Comparison of ENCODE assay signal across 7 mouse cellular contexts in the genomic region with DNA sequence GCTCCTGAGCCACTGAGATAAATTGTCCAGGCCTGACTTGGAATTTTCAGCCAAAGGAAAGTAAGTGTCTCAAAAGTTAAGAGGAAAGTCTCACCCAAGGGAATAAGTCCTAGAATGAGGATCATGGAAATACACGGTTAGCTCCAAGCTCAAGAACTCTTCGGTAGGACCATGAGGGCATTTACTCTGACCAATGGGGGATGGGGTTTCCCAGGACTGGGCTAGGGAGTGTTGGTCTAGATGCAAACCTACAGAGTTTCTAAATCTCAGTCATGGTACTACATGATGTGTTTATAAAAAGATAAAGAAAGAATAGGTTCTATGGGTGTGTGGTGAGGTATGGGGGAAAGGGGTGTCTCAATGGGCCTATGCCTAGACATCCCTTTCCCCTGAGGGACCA. TPM values are rescaled to one million over a fixed set of nuclear protein-coding genes. Genes with fewer than 3 reads are reported as not detected.
DNase-seq lines count a peak whose midpoint lies in the region; ATAC-seq and TF ChIP-seq lines count a peak whose summit lies in the region.
"Not testable (repeated sequence)": the region's sequence is repeated elsewhere in the genome, so short reads cannot be mapped to it uniquely, and the experiment has no call there.

No protein-coding gene starts in this region.

- not testable (repeated sequence) for DNase-seq in hindbrain, embryonic 11.5 days (ENCODE audit: low spot score); limb, embryonic 11.5 days (ENCODE audit: low spot score); liver, postnatal 0 days

- not testable (repeated sequence) for H3K4me2 ChIP-seq in forebrain, embryonic 12.5 days; hindbrain, embryonic 11.5 days (replicated peaks; ENCODE audit: low read depth, low read length); intestine, embryonic 15.5 days (replicated peaks); limb, embryonic 11.5 days (ENCODE audit: low read depth, severe bottlenecking); liver, postnatal 0 days (ENCODE audit: low read depth, low read length); midbrain, embryonic 13.5 days (replicated peaks); stomach, embryonic 14.5 days (replicated peaks; ENCODE audit: low read depth, low read length)

- not testable (repeated sequence) for H3K9ac ChIP-seq in forebrain, embryonic 12.5 days; hindbrain, embryonic 11.5 days (ENCODE audit: low read depth, low read length); intestine, embryonic 15.5 days; limb, embryonic 11.5 days (ENCODE audit: low read length); liver, postnatal 0 days (replicated peaks); midbrain, embryonic 13.5 days (replicated peaks); stomach, embryonic 14.5 days (replicated peaks; ENCODE audit: low read depth, low read length)

- not testable (repeated sequence) for H3K4me3 ChIP-seq in forebrain, embryonic 12.5 days (replicated peaks); hindbrain, embryonic 11.5 days (ENCODE audit: low read depth, low read length); intestine, embryonic 15.5 days (replicated peaks); limb, embryonic 11.5 days (ENCODE audit: low read depth, low read length); liver, postnatal 0 days (ENCODE audit: low read depth, low read length); midbrain, embryonic 13.5 days (replicated peaks); stomach, embryonic 14.5 days (ENCODE audit: low read depth, low read length)

- not testable (repeated sequence) for TF ChIP-seq EP300 in liver, postnatal 0 days (IDR thresholded peaks at IDR 0.05; ENCODE audit: low read depth)

- WGBS in forebrain, embryonic 12.5 days = no CpG with 5 or more reads among the region's 2 CpGs
- no CpG with 5 or more reads among the region's 2 CpGs for WGBS in hindbrain, embryonic 11.5 days
- WGBS in intestine, embryonic 15.5 days = no CpG with 5 or more reads among the region's 2 CpGs
- WGBS in limb, embryonic 11.5 days = no CpG with 5 or more reads among the region's 2 CpGs
- WGBS in liver, postnatal 0 days (ENCODE audit: insufficient replicate concordance) = no CpG with 5 or more reads among the region's 2 CpGs
- no CpG with 5 or more reads among the region's 2 CpGs for WGBS in midbrain, embryonic 13.5 days
- no CpG with 5 or more reads among the region's 2 CpGs for WGBS in stomach, embryonic 14.5 days

- not testable (repeated sequence) for TF ChIP-seq CTCF in liver, postnatal 0 days (IDR thresholded peaks at IDR 0.05; ENCODE audit: low read depth)

- H3K27ac ChIP-seq in forebrain, embryonic 12.5 days; hindbrain, embryonic 11.5 days (ENCODE audit: low read depth, low read length); intestine, embryonic 15.5 days; limb, embryonic 11.5 days (replicated peaks; ENCODE audit: low read depth, low read length); liver, postnatal 0 days (ENCODE audit: low read depth); midbrain, embryonic 13.5 days; stomach, embryonic 14.5 days (ENCODE audit: low read length): not testable (repeated sequence)

- not testable (repeated sequence) for H3K27me3 ChIP-seq in forebrain, embryonic 12.5 days; hindbrain, embryonic 11.5 days (ENCODE audit: control insufficient read depth, insufficient read depth, low read length); intestine, embryonic 15.5 days (replicated peaks); limb, embryonic 11.5 days (ENCODE audit: control insufficient read depth, insufficient read depth, low read length); liver, postnatal 0 days (ENCODE audit: insufficient read depth, low read length); midbrain, embryonic 13.5 days; stomach, embryonic 14.5 days (ENCODE audit: control insufficient read depth, insufficient read depth, low read length)

- H3K4me1 ChIP-seq in forebrain, embryonic 12.5 days; hindbrain, embryonic 11.5 days (replicated peaks; ENCODE audit: control insufficient read depth, insufficient read depth, low read length); intestine, embryonic 15.5 days (replicated peaks); limb, embryonic 11.5 days (ENCODE audit: control insufficient read depth, insufficient read depth, low read length); liver, postnatal 0 days (ENCODE audit: insufficient read depth); midbrain, embryonic 13.5 days (replicated peaks); stomach, embryonic 14.5 days (ENCODE audit: control insufficient read depth, insufficient read depth, low read length): not testable (repeated sequence)

- 0 out of 2 replicates have a peak, but pooled peaks have one; percentile 27 for ATAC-seq in forebrain, embryonic 12.5 days (ENCODE audit: low FRiP score)
- ATAC-seq in hindbrain, embryonic 11.5 days (ENCODE audit: low FRiP score) = peak; percentile 54
- 0 out of 2 replicates have a peak, but pooled peaks have one; percentile 43 for ATAC-seq in intestine, embryonic 15.5 days
- 0 out of 2 replicates have a peak, but pooled peaks have one; percentile 36 for ATAC-seq in limb, embryonic 11.5 days (ENCODE audit: insufficient number of reproducible peaks, low FRiP score, low TSS enrichment, low read depth)
- peak; percentile 22; the same call in 1 of the 2 replicates for ATAC-seq in liver, postnatal 0 days
- ATAC-seq in midbrain, embryonic 13.5 days = peak; percentile 51; the same call in 1 of the 2 replicates
- ATAC-seq in stomach, embryonic 14.5 days (ENCODE audit: insufficient number of reproducible peaks, insufficient read depth, low FRiP score, low read depth) = 0 out of 2 replicates have a peak, but pooled peaks have one; percentile 26

- H3K9me3 ChIP-seq in forebrain, embryonic 12.5 days; hindbrain, embryonic 11.5 days (ENCODE audit: control insufficient read depth, low read length); intestine, embryonic 15.5 days; limb, embryonic 11.5 days (ENCODE audit: control insufficient read depth, low read length); liver, postnatal 0 days (ENCODE audit: low read length); midbrain, embryonic 13.5 days; stomach, embryonic 14.5 days (ENCODE audit: control insufficient read depth, low read depth, low read length): not testable (repeated sequence)

- not testable (repeated sequence) for H3K36me3 ChIP-seq in forebrain, embryonic 12.5 days (replicated peaks); hindbrain, embryonic 11.5 days (ENCODE audit: control insufficient read depth, insufficient read depth, low read length); intestine, embryonic 15.5 days; limb, embryonic 11.5 days (ENCODE audit: control insufficient read depth, insufficient read depth, low read length); liver, postnatal 0 days (replicated peaks; ENCODE audit: insufficient read depth, low read length); midbrain, embryonic 13.5 days; stomach, embryonic 14.5 days (ENCODE audit: control insufficient read depth, insufficient read depth, low read length)

RNA-seq across cellular contexts. Expression of gene Zfp993, which starts 38.9 kb away (rescaled TPM):
- polyA plus RNA-seq in forebrain, embryonic 12.5 days (2016; fragmentation: Nextera tagmentation; extraction: Ambion mirVana) = 1.0 and 1.9 TPM in 2 replicates
- polyA plus RNA-seq in hindbrain, embryonic 11.5 days (2014; fragmentation: Nextera tagmentation; extraction: Ambion mirVana) = 2.3 and 3.3 TPM in 2 replicates
- polyA plus RNA-seq in intestine, embryonic 15.5 days (2015; fragmentation: Nextera tagmentation; extraction: Ambion mirVana) = 3.8 and 4.9 TPM in 2 replicates
- polyA plus RNA-seq in limb, embryonic 11.5 days (2014; fragmentation: Nextera tagmentation; extraction: Ambion mirVana) = 2.1 and 2.8 TPM in 2 replicates
- polyA plus RNA-seq in liver, postnatal 0 days (2015; fragmentation: Nextera tagmentation; extraction: Ambion mirVana) = 0.51 and 0.94 TPM in 2 replicates
- 1.1 and 2.1 TPM in 2 replicates for polyA plus RNA-seq in midbrain, embryonic 13.5 days (2015; fragmentation: Nextera tagmentation; extraction: Ambion mirVana)
- 0.95 and 2.9 TPM in 2 replicates for polyA plus RNA-seq in stomach, embryonic 14.5 days (2014; fragmentation: Nextera tagmentation; extraction: Ambion mirVana)
